Mouse (Mus musculus): ENCODE data around the gene Sec61a1.

Gene Sec61a1

DNA sequence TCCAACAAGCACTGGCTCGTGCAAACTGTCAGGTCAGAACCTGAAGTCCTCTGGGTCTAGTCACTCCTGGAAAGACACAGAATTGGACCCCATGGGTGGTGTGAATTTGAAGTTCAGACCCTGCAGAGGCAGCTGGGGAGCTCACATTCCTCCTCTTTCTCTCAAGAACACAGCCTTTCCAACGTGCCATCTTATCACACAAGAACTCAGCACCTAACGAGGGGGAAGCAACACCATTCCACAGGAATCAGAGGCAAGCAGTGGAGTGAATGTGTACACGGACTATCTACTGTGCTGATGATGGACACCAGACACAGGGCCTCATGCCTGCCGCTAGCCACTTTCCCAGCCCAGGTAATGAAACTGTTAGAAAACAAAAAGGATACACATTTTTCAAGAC lies 2.0 kb downstream of the Sec61a1 start:
- no peak for DNase-seq (ENCODE audit: low spot score in 2 of 2)

DNA sequence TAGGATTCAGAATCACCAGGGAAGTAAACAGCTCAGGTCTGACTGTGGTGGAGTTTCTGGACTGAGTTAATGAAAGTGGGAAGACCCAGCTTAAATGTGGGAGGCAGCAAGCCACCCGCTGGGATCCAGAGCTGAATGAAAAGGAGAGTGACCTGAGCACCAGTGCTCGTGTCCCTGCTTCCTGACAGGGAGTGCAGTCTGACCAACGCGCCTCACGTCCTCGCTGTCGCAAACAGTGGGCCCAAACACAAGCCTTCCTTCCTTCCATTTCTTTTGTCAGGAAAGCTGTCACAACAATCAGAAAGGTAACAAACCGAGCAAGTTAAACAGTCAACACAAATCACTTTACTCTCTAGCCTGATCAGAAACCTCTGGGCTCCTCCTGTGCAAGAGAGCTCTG lies 2.7 kb downstream of the Sec61a1 start:
- DNase-seq (ENCODE audit: low spot score in 2 of 2), result no peak

DNA sequence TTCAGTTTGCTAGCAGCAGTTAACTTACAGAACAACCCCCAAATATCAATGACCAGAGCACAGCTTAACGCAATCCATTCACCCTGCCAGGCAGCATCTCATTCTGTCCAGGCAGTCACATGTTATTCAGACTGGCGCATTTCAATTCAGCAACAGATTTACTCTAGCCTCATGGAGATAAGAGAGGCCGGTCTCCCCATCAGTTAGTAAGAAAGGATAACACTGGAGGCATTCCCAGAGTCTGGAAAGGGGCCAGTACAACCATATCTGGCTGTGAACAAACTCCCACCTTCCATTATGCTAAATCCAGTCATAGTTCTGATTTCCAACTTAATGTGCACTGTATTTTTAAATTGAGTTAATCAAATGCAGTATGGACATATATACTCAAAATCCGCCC lies 4.2 kb downstream of the Sec61a1 start:
- DNase-seq (ENCODE audit: low spot score in 2 of 2), result no peak

DNA sequence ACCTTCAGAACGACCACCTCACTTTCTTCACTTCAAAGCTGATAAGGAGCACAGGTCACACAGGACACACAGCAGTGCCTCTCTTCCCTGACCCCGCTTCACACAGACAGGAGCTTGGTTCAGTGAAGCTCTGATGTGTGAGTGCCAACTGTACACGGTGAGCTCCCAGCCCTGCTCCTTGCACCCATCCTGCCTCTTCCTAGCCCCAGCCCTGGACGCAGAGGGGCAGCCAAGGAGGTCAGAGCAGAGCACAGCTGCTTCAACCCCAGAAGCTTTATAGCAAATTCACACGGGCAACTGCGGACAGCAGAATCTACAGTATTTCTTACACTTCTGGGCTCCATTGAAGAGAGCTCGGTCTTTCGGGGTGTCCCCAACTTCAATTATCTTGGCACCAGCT lies 4.7 kb downstream of the Sec61a1 start:
- DNase-seq (ENCODE audit: low spot score in 2 of 2), result no peak

GRCm38 (mm10) chr6:88503044-88503443 lies 15.7 kb downstream of the Sec61a1 start:
- no peak for DNase-seq (ENCODE audit: low spot score in 2 of 2)

DNA sequence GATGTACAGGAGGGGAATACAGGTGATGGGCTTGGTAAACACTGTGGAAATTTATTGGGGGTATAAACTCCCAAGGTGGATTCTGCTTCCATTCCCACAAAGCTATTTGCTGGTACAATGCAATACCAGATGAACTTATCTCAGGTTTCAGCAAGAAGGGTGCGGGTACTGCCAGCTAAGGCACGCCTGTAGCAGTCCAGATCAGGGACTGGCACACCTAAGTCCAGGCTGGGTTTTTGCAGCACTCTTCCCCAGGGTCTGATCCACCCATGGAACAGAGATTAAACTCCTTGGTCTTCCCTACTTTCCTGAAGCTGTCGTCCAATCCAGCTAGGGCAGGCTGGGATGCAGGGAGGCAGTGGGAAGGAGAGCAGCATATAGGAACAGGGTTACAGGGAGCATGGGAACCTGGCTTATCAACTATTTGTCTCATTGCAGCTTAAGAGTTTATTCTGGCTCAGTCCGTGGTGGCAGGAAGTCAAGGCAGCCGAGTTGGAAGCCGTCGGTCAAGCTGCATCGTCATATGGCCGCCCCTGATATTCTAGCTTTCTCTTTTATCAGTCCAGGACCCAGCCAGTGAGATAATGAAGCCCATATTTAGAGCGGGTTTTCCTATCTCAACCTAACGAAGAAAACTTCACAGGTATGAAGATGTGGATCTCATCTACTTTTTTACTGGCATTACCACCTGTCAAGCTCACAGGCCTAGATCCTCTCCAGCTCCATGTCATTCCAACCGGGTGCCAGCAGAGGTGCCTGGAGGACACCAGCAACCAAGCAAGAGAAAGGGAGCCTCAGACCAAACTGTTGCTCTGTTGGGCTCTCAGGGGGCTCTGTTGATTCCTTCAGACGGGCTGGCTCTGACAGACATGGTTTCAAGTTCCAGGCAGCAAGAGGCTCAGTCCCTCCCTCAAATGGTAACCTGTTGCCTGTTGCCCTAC lies 16.4 kb downstream of the Sec61a1 start:
- DNase-seq (ENCODE audit: low spot score in 2 of 2), result no peak

GRCm38 (mm10) chr6:88500405-88500767 lies 18.3 kb downstream of the Sec61a1 start:
- no peak for DNase-seq (ENCODE audit: low spot score in 2 of 2)

DNA sequence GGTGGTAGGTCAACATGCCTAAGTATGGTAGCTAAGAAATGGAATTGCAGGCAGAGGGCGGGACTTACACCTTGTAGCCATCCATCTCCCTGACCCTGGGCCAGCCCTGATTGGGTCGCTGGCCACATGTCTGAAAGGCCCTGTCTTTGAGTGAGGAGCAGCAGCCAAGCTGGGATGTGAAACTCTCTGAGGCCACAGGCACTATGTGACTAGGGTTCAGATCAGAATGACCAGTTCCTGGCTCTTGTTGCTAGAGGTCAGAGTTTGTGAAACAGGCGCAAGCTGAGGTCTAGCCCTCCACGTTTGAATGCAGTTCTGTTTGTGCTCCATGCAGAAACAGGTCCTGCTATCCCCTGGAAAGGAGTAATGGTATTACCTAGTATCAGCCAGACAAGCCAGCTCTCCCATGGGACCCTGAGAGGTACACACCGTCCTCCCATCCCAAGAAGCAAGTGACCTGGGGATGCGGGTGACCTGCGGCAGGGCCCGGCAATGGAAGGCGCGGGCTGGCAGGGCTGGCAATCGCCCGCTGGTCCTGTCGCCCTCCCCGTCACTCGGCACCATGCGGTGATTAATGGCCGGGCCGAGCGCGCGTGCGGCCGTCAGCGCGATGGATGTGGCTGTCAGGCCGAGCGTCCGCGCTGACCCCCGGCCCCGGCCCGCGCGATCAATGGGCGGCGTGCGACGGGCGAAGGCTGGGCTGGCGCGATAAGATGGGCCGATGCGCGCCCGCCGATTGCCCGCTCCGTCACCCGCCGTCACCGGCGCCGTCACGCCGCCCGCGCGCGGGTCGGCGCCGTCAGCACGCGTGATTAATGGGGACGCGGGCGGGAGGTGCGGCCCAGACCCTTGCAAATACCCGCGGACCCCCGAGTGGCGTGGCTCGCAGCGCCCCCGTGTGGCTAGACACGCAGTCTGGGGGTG lies 19.0 kb downstream of the Sec61a1 start:
- peak in 1 of 2 experiments; percentile 46 for DNase-seq (ENCODE audit: low spot score in 2 of 2)

GRCm38 (mm10) chr6:88493712-88494111 lies 25.0 kb downstream of the Sec61a1 start:
- DNase-seq (ENCODE audit: low spot score in 2 of 2), result no peak

DNA sequence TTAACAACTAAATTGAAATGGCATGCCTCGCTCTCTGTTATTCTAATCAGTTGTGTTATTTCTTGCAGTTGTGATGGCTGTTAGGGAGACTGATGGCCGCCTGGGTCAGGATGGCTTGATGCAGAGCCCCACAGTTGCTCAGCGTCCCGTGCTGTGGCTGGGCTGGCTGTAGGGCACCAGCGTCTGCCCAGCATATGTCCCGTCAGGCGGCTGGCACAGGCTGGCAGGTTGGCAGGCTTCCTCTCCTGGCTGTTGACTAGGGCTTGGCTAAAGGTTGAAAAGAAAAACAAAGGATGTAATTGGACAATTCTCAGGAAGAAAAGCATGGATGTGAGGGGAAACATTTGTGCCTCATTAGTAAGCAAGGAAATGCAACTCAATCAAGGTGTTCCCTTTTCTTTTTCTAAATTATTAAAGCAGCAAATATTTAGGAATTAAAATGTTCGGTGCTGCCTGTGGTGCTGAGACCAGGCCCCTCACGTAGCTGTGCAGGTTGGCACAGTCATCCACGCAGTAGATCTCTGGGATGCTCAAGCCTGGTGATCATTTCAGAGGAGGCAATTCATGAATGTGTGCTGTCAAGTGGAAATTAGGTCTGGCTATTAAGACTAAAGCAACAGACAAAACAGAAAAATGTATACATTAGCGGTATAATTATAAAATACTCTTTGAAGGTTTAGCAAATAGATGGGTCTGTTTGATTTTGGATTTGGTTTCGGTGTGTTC lies 27.9 kb downstream of the Sec61a1 start:
- peak in 1 of 2 experiments; percentile 54 for DNase-seq (ENCODE audit: low spot score in 2 of 2)

DNA sequence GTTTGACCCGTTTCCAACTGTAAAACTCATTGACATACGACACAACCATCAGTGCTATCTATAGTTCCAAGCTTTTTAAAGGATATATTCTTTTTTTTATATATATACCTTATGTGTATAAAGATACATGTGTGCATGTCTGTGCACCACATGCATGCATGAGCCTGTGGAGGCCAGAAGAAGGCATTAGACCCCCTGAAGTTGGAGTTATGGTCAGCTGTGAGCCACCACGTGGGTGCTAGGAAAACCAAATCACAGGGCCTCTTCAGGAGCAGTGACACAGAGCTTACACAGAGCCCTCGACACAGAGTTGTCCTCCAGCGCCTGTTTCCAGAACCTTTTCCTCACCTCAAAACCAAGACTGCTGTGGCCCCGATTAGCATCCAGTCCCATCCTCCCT lies 28.9 kb downstream of the Sec61a1 start:
- DNase-seq (ENCODE audit: low spot score in 2 of 2), result no peak

DNA sequence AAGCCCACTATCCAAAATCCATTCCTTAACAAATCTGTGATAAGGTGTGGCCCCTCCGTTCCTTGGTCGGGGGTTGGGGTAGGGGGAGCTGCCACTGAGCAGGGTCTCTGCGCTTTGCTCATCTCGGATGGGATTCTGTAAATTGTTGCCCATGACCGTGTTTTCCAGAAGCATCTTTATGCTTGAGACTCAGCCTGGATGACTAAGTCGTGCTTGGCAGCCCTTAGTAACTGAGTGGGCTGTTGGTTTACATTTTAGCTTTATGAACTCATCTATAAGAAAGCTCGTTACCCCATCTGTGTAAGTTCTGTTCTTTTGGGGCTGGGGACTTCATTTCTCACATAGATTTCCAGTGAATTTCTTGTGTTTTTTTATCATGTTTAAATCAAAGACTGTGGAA lies 29.7 kb downstream of the Sec61a1 start:
- peak in 1 of 2 experiments; percentile 44 for DNase-seq (ENCODE audit: low spot score in 2 of 2)

GRCm38 (mm10) chr6:88486893-88487292 lies 31.8 kb downstream of the Sec61a1 start:
- DNase-seq (ENCODE audit: low spot score in 2 of 2), result peak in 1 of 2 experiments; percentile 79

DNA sequence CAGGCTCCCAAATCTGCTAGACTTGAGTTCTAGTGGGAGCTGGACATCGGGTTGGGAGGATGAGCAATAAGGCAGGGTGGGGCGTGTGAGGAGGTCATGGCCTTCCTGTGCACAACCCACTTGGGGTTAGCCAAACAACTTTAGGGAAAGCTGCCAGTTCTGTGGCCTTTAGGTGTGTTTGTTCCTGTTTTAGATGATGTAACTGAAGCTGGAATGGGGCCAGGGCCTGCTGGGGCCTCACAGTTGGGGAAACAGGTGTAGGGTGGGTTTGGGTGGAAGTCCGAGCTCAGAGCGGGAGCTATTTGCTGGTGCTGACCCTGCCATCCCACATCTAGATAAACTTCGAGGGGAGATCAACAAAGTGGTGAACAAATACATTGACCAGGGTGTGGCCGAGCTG lies 33.3 kb downstream of the Sec61a1 start:
- DNase-seq (ENCODE audit: low spot score in 2 of 2), result no peak

- no peak for DNase-seq (ENCODE audit: low spot score in 2 of 2)
These were observed 34.8 kb downstream of the Sec61a1 start for GRCm38 (mm10) chr6:88483913-88484312.

- DNase-seq (ENCODE audit: low spot score in 2 of 2), result no peak
These were observed 35.6 kb downstream of the Sec61a1 start for GRCm38 (mm10) chr6:88483111-88483510.

- no peak for DNase-seq (ENCODE audit: low spot score in 2 of 2)
These were observed 38.3 kb downstream of the Sec61a1 start for GRCm38 (mm10) chr6:88480421-88480820.

DNA sequence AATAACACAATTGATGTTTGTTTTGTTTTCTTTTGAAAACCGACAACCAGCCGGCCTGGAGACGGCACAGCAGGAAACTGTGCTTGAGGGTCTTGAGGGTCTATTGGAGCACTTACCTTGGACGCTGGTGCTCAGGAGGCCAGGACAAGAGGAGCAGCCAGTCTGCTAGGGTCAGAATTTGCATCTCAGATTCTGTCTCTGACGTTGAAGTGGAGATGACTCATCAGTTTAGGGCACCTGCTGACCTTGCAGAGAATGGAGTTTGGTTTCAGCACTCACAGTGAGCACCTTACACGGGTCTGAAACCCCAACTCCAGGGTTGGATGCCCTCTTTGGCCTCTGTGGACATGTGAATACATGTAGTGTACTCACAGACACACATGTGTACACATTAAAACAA lies 48.8 kb downstream of the Sec61a1 start:
- DNase-seq (ENCODE audit: low spot score in 2 of 2), result no peak

DNA sequence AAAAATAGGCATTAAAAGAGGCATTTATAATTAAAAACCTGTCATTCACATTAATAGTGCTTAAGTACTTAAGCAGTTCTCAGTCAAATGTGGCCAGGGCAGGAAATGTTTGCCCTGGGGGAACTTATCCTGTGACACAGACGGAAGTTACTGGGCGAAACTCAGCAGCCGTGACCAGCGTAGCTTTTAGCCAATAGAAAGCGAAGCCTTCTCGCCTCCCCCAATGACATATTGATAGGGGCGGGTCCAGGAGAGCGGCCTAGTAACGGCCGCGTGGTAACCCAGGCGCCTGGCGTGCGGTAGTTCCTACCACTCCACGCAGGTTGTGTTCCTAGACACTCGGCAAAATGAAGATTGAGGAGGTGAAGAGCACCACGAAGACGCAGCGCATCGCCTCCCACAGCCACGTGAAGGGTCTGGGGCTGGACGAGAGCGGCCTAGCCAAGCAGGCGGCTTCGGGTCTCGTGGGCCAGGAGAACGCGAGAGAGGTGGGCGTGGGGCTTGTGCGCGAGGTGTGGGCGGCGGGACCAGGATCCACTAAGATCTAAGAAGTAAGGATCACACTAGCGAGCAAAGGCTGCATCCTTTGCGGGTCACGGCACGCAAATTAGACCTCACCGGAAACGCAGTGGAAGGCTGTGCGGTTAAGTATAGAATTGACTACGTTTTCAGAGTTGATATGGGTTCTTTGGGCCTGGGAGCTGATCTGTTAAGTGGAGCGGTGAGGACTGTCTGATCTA lies 53.4 kb downstream of the Sec61a1 start, which contains the start of gene Ruvbl1:
Gene Ruvbl1 (plus strand): TSS at position 229 of the 740 bp plus-strand sequence.
- peak; percentile 85 to 95 for DNase-seq (ENCODE audit: low spot score in 2 of 2)

DNA sequence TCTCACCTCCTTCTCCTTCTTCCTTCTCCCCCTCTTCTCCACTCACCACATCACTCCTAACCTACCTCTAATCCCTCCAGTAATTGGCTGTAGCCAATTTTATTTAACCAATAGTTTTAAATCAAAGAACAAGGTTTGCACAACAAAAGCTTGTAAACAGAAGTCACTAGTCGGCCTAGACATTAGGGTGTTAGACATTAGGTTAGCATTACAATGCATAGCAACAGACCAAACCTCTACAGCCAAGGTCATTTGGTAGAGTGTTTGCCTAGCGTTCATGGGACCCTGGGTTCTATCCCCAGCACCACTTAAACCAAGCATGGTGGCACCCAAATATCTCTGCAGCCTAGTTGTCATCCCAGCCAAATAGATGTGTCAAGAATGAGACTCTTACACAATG lies 64.2 kb downstream of the Sec61a1 start:
- no peak for DNase-seq (ENCODE audit: low spot score in 2 of 2)

Data from left cerebral cortex, adult 9 months (tissue).